Mouse (Mus musculus) adrenal gland, postnatal 14 days (tissue): Measurements from ENCODE around the gene Tnik. TPM values are rescaled to one million over a fixed set of nuclear protein-coding genes. Genes with fewer than 3 reads are reported as not detected.
A peak's percentile ranks its signal among the peaks of the same experiment; 100 is the strongest.

Source experiments
- DNase-seq: peaks from one replicate; pipeline ENCODE4 v3.0.0; 2021; ENCODE audit warnings: mixed read lengths
- total RNA-seq: library from RNA; stranded (reverse); gene quantifications from 2 replicates; pipeline ENCODE4 v1.2.3, GENCODE M21; 2021

The Tnik gene
- total RNA-seq, 1 experiment from 2014 or later: 13.6 TPM

DNA sequence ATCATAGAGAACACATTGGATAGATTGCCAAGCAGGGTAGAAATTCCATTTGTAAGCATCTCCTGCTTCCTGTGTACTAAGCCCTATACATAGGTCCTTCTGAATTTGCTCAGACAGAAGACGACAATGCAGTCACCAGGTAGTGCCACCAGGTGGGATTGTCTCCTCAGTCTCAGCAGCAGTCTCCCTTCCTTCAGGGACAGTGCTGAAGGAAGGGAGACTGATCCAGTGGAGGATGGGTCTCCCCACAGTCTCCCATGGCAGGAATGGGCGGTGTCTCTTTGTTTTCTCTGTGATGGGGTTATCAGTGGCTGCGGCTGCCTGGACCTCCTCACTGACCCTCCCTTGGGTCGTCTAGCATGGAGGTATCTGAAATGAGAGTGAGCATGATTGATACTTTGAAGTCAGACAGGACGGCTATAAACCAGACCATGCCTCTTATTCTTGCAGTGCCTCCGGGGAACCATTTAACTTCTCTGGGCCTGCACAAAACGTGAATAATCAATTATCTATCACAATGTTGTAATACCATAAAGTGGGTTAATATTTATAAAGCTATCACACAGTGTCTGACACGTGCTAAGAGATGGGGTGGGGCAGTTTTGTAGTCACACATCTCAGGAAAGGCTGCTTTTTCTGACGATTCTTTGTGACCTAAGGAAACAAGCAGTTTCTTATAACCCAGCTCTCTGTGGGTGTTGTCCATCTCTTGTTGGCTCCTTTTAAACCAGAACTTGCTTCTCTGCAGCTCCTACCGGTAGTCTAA lies 285.1 kb downstream of the Tnik start:
- no peak for DNase-seq

DNA sequence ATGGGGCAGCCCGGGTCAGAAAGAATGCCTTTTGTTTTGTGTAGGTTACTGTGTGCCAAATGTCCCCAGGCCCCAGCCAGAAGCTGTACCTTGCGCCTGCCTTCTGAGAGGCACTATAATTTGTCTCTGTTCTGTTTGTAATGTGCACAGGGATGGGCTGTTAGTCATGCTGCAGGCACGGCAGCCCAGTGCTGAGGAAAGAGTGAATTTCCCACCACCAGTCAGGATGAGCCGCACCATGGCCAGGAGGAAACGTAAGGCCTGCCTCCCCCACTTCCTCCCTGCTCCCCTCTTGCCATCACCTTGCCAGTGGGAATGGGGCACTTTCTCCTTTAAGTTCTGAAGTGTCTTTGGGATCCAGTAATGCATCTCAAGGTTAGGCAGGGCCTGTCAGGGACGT lies 286.4 kb downstream of the Tnik start:
- peak; percentile 34 for DNase-seq

DNA sequence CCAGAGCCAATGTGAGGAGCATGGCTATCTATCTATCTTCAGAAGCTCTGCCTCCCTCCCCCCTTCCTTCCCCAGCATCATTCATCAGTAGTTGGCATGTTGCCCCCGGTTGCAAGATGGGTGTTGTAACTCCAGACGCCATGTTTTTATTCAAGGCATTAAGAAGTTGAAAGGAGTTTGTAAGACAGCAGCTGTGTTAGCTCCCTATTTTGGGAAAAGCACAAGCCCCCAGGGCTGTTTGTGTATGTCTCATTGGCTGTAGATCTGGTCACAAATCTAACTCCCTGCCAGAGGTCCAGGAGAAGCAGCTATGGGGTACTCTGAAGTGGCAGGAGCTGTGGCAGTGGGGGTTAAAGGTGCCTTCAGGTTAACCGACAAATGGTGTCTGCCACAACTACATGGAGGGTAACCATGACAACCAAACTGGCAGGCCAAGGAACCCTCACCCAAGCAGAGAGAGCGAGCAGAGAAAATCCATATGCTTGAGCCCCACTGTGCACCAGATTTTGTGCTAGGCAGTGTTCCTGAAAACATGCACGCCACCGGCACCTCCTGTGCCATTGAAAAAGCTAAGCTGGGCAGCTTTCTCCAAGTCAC lies 287.6 kb downstream of the Tnik start:
- DNase-seq: peak; percentile 28

DNA sequence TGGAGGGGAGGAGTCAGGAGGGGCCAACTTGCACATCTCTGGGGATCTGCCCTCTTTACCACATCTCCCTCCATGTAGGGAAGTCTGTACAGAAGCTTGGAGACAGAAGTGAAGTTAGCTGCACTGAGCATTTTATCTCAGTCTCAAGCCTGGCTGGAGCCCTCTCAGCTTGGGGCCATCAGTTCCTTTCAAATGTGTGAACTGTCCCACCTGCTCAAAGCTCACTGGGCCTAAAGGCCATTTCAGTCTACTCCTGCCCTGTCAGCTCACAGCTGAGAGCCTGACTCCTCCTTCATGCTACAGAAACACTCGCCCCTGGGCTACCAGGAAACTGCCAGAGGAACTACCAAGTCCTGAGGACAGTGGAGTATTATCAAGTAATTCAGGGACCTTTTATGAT lies 288.7 kb downstream of the Tnik start:
- no peak for DNase-seq

DNA sequence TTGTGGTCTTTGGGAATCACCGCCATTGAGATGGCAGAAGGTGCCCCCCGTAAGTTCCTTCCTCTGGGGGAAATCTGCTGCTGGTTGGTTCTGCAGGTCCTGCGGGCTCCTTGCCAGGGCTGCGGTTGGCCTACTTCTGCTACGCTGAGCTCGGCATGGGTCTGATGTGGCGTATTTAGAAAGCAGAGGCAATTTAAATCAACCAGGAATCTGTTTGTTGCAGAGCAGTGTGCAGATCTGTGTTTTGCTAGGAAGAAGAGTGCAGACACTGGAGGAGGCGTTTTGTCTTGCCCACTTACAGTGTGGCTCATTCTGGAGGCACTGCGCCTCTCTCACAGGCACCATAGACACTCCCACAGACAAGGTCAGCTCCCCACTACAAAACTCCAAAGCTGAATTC lies 291.9 kb downstream of the Tnik start:
- DNase-seq: no peak

DNA sequence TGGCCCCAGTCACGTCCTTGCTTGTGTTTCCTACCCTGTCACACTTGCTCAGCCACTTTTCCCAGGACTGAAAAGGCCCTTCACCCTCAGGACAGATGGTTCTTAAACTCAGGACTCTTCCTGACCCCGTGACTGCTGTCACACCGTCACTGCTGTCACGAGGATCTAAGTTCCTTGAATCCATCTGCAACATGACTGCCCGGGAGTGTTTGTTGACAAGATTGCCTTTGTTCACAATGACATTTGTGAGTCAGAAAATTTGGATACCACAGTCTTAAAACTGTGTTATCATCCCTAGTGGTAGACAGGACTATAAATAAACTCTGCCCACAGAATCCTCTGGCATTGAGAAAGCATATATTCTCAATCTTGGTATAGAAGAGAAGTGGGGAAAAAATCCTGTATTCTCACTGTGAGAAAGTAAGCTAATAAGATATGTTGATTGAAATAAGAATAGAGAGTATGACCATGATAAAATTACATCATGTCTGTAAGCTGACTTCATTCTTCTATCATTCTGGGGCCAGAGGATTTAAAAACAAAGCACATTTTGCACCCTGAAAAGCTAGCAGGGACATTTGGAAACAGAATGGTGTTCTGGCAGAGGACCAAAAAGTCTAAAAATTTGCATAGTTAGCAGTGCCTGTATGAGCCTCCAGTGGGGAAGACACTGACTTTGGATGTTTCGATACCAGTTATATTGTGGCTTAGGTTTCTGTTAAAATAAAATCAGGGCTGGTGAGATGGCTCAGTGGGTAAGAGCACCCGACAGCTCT lies 293.0 kb downstream of the Tnik start:
- no peak for DNase-seq

DNA sequence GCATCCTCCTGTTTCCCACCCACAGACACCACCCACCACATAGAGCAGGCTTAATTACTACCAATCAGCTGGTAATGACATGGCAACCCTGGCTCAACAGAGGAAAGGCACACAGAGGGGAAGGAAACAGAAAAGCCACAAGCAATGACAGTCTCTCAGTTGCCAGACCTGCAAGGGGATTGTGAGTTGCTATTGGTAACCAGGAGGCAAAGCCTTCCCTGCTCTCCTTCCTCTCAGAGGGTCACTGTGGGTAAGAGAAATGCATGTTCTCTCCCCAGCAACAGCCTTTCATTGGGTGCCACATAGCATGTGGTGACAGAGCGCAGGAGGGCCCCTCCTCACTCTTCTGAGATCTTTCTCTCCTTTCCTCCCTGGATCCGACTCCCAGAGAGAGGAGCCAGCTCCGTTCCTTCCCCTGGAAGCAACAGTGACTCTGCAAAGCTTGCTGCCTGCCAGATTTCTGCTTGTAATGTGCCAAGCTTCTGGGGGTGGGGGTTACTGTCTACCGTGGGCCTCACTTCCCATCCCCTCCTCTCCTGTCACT lies 295.4 kb downstream of the Tnik start:
- no peak for DNase-seq

DNA sequence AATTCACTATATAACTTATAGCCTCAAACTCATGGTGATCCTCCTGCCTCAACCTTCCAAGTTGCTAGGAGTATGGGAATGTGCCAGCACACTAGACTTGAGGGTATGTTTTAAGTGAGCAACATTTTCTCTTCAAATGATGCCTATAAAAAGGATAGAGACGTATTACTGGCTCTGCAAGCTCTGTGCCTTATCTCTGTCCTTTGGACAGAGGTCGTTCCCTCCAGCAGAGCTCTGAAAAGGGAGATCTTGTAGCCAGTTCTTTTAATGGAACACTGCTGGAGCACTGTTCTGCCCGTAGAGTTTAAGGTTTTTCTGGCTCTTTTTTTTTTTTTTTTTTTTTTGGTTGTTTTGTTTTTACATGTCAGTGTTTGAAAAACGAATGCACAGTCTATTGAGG lies 298.4 kb downstream of the Tnik start:
- DNase-seq: no peak

DNA sequence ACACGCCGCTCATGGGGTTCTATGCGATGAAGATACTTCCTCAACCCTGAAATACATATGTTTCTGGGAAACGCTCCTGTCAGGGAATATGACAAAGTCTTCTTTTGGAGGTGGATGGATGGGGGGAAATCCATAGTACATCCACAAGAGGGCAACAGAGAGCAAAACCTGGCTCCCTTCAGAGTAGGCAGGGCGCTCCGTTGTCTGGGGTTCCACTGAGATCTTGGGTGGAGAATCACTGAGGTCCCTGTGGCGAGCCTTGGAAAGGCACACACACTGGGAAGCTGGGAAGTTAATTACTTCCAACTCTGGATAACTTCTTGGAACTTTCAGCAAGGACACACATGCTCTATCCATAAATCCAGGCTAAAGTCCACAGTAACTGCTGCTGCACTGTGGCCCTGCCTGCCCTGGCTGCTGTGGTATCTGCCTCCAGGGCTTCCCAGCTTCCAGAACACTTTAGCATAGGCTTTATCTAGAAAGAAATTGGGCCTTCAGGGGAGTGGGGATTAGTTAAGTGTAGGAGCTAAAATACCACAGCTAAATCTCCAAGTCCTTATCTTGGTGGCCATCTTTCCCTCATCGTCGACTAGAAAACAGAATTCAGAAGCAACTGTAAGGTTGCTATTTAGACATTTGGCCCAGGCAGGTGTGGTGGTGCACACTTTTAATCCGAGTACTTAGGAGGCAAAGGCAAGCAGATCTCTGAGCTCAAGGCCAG lies 299.8 kb downstream of the Tnik start:
- peak; percentile 44 for DNase-seq

DNA sequence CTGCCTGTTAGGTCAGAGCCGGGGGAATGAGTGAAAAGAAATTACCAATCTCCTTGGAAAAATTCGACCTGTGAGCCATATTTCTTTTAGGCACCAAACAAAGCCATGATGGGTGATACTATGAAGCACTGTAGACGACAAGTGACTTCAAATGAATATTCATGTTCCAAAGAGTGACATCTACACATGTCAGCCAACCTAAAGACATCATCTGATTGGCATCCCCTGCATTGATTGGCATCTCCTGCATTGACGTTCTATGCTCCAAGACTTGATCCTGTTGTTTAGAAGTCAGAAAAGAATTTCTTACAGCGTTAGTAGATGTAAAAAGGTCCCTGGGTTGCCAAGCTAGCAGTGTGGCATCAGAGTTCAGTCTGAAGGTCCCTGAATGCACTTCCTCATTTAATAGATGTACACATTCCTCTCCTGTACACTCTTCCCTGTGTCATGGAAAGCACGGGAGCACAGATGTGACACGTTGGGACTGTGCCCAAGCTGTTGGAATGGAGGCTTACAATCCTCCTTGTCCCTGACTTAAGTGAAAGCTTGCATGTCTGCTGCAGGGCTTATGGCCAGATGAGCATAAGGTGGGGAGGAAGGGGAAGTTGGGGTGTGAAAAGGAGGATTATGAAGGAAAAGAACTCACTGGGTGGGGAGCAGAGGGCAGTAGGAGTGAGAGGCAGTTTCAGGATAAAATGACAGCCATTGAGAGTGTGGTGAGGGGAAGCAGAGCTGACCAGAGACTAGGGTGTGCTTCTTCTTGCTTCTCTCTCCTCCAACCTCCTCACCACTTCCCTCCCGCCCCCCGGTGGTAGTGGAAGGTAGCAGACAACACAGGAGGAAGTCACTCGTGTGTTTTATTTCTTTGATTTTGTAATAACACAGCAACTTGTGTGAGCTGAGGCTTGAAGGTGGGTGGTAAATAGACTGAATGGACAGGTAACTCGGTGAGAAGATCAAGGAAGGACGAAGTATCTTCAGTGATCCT lies 301.6 kb downstream of the Tnik start:
- DNase-seq: no peak

DNA sequence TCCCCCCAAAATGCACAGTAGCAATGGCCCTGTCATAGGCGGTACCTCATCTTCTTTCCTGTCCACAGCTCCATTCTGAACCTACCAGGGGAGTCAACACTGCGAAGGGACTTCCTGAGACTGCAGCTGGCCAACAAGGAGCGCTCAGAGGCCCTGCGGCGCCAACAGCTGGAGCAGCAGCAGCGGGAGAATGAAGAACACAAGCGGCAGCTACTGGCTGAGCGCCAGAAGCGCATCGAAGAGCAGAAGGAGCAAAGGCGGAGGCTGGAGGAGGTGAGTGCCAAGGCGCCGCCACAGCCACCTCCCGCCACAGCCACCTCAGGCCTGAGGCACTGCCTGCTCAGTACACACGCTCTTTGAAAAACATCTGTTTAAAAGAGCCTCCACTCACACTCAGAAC lies 314.3 kb downstream of the Tnik start:
- DNase-seq: peak; percentile 10

DNA sequence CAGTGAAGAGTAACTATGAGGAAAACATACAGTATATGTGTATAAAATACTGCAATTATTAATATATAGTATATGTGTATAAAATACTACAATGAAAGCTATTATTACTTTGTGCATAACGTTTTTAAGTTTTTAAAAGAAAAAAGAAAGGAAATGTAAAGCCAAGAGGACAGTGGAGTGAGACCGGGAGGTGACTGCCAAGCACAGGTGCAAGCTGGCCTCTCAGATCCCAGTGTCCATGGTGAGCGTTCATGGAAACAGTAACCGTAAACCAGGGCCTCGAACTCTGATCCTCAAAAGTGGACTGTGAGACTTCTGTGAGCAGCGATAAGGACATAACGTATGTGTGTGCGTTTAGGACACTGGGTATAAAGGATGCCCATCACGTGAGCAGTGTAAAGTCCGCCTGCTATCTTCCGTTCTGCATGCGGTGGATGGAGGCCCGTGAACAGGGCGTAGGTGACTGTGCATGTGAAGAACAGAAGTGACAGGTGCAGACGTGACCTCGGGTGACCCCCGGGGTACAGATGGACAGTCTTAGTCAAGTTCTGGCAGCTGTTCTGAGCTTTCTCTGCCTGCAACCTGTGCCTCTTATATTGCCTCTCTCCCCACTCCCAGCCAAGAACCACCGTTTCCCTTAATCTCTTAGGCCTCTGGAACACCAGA lies 316.1 kb downstream of the Tnik start:
- no peak for DNase-seq

DNA sequence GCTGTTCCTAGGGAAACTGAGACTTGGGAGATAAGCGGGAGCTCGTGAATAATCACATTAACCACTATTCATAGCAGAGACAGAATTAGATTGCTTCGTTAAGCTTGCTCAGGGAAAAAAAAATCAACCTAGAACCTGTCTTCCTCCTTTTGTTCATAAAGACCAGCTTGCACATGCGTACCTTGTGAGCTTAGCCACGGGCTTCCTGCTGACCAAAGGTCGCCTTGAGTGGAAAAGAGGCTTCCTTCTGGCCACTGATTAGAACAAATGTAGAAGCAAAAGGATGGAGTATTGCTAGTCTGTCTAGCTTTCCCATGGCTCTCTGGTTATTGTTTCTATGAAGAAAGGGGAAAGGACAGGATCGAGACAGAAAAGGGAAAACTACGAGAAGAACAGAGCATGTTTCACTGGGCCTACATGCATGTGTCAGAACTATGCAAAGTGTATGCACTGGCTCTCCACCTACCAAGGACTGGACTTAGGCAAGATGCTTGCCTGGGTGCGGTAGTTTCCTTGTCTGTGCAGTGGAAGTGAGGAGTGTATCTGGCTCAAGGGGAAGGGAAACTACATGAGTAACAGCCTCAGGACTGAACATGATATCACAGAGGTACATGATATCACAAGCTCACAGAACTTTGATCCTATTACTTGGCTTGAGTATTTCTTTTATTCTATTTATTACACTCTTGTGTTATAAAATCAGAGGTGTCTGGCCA lies 322.9 kb downstream of the Tnik start:
- no peak for DNase-seq

DNA sequence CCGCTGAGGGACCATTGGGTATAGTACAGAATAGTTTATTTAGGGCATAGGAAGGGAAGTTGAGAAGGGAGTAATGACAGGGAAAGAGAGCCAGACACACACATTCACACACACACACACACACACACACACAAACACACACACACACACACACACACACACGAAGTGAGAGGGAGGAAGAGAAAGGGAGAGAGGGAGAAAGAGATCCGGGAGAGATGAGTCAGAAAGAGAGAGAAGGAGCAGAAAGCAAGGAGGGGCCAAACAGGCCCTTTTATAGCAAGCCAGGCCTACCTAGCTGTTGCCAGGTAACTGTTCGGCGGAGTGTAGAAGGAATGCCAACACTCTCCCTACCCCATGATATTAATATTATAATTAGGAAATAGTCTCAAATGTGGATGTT lies 324.8 kb downstream of the Tnik start:
- DNase-seq: no peak

DNA sequence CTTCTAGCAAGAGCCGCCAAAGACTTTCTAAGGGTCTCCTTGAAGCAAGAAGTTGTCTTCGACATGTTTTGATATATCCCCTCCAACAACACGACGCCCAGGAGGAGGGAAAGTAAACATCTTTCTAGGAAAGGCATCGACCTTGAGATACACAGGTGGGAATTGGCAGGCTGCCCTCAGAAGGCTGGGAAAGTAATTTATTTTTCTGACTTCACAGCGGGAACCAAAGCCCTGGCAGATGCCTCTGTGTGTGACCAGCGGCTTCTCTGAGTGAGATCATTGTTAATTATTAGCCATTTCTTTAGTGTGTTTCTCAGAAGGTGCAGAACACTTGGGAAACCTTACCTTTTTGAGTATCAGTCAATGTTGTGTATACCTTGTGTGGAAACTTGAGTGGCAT lies 328.3 kb downstream of the Tnik start:
- DNase-seq: no peak

DNA sequence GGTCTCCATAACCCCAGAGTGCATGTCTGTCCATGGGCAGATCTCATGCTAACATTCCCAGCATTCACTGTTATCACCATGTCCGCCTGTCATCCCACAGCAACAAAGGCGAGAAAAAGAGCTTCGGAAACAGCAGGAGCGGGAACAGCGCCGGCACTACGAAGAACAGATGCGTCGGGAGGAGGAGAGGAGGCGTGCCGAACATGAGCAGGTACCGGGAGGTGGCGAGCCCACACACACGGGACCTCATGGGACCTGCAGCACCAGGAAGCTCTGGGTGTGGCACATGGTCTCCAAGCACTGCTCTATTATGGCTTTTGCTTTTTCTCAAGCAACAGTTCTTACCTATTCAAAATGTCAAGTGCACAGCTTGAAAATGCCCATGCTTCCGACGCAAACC lies 330.9 kb downstream of the Tnik start:
- DNase-seq: no peak

DNA sequence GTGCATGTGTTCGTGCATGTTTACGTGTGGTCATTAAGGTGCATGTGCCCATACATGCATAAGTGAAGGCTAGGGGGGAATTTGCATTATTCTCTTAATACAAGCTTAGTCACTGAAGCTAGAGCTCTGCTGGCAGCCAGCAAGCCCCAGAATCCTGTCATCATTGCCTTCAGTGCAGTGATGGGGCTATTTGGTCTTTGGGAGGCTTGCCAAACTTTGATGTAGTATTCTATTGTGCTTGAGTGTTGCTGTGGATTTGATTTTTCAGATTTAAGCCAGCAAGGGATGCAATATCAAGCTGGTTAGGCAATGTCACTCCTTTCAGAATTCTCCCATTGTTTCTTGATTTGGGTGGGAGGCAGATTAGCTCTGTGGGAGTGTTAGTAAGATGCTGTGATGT lies 336.5 kb downstream of the Tnik start:
- no peak for DNase-seq

DNA sequence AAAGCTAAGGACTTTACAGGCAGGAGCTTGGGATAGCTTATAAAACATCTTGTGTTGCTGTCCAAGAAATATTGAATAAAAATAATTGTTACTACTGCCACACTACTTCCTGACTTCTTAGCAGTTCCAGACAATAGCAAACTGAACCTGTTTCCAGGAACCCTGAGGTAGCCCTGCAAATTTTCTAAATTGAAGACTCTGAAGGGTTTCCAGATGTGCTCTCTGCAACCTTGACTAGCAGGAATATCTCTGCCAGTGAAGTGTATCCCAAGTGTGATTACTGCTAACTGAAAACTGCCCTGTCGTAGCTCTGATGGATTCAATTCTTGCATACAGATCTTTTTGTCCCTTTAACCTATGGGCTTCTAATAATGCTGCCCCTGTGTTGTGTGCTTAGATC lies 343.7 kb downstream of the Tnik start:
- DNase-seq: no peak

DNA sequence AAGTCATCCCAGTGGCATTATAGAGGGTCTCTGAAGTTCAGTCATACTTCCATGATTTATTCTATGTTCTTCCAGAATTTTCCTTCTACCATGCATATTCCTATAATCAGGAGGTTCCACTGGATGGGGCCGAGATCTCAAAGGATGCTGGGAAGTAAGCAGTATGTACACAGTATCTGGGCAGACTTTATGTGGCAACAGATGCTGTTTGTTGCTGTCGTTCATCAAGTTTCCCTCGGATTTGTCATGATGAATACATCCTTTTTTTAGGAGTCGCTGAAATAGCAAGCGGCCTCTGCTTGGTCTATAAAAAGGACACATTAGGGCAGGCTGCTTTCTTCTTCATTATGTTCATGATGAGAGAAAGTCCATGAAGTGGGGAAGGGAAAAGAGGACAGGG lies 349.3 kb downstream of the Tnik start:
- DNase-seq: no peak

DNA sequence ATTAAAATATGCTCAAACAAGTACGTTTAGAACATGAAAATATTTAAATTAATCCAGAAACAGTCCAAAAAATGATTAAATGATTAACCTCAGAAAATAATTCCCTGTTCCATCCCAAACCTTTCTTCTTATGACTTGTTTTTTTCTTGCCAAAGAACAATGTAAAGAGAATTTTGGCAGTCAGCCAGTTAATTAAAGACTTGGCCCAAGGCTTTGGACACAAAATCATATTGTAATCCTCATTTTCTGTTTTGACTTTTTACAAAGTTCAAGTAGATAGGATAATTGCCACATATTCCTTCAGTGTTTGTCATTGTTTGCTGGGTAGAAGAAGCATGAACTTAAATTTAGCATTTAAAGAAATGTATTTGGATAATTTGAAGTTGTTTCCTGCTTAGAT lies 353.4 kb downstream of the Tnik start:
- no peak for DNase-seq
